Mouse (Mus musculus): Measurements from ENCODE around the gene Clcf1. TPM values are rescaled to one million over a fixed set of nuclear protein-coding genes. Genes with fewer than 3 reads are reported as not detected.
"Not testable (repeated sequence)": the region's sequence is repeated elsewhere in the genome, so short reads cannot be mapped to it uniquely, and the experiment has no call there.

Gene Clcf1
- total RNA-seq, 2 experiments from 2014 or later, result 1.6 to 2.0 TPM

GRCm38 (mm10) chr19:4232186-4232572, 18.1 kb downstream of the Clcf1 start:
- DNase-seq, result no peak
- intact Hi-C loops (cut with DNase I), result no loop called here

- intact Hi-C loops (cut with DNase I), result no loop called here
Observed at GRCm38 (mm10) chr19:4232651-4233050, 18.6 kb downstream of the Clcf1 start.

DNA sequence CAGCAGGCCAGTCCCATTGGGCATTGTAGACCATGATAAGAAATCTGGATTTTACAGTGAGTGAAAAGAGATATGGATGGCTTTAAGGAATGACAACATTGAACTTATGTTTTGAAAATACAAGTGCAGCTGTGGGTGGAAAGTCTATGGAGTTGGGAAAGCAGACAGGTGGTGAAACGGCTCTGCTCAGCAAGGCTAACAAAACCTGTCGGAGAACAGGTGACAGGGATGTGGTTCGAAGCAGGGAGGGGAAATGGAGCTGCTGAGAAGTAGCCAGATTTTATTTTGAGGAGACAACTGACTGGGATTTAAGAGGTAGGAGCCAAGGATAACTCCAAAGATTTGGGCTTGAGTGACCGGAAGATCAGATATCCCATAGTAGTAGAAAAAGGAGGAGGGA, 20.5 kb downstream of the Clcf1 start:
- no peak for DNase-seq
- intact Hi-C loops (cut with DNase I), result no loop called here

More at GRCm38 (mm10) chr19:4232651-4233050, 18.6 kb downstream of the Clcf1 start:
- DNase-seq, result no peak

- intact Hi-C loops (cut with DNase I), result no loop called here
- DNase-seq, result no peak
Observed at GRCm38 (mm10) chr19:4240247-4240668, 26.2 kb downstream of the Clcf1 start.

GRCm38 (mm10) chr19:4242416-4242815, 28.4 kb downstream of the Clcf1 start:
- intact Hi-C loops (cut with DNase I), result no loop called here
- no peak for DNase-seq

- intact Hi-C loops (cut with DNase I), result no loop called here
- no peak for DNase-seq
Observed at GRCm38 (mm10) chr19:4244775-4245174, 30.7 kb downstream of the Clcf1 start.

DNA sequence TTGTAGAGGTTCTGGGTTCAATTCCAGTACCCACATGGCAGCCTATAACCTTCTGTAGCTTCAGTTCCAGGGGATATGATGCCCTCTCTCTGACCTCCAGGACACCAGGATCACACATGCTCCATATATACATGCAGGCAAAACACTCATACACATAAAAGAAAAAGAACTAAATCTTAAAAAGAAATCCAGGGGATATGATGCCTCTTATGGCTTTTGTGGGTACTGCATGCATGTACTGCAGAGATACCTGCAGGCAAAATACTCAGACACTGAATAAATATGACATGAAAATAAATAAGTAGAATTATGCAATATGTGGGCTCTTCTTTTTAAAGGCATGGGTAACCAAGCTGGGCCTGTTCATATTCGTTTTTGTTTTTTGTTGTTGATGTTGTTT, 33.0 kb downstream of the Clcf1 start:
- no peak for DNase-seq
- intact Hi-C loops (cut with DNase I), result no loop called here

DNA sequence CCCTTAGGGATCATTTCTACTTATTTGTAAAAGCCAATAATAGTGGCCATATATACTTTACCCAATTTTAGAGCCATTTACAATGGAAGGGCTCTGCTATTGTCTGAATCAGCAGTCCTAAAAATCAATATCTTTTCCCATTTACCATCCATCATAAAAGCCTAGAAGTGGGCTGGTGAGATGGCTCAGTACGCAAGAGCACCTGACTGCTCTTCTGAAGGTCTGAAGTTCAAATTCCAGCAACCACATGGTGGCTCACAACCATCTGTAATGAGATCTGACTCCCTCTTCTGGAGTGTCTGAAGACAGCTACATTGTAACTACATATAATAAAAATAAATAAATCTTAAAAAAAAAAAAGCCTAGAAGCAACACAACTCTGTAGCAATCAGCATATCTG, 34.6 kb downstream of the Clcf1 start:
- DNase-seq; intact Hi-C loops (cut with DNase I): not testable (repeated sequence)

DNA sequence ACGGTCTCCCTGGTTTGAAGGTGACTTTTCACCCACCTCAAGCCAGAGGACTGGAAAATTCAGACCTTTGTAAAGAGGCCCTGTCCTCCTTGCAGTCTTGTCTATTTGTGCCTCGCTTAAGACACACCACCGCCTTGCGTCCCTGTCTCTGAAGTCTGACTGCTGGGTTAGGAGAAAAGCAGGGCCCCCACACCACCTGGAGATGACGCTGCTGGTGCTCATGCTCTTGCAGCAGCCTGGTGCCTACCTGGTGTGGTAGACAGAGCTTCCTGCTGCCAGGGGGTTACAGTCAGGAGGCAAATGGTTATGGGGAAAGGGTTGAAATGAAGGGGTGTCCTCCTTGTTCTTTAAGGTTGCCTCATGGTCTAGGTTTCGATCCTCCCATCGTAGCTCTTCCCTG, 40.2 kb downstream of the Clcf1 start:
- DNase-seq, result no peak
- intact Hi-C loops (cut with DNase I), result no loop called here

GRCm38 (mm10) chr19:4255583-4256162, 41.6 kb downstream of the Clcf1 start:
- intact Hi-C loops (cut with DNase I), result loop anchor here (2.0 kb wide), 1 partner anchor 161 kb away; no protein-coding TSS in a partner anchor
- DNase-seq, result no peak

DNA sequence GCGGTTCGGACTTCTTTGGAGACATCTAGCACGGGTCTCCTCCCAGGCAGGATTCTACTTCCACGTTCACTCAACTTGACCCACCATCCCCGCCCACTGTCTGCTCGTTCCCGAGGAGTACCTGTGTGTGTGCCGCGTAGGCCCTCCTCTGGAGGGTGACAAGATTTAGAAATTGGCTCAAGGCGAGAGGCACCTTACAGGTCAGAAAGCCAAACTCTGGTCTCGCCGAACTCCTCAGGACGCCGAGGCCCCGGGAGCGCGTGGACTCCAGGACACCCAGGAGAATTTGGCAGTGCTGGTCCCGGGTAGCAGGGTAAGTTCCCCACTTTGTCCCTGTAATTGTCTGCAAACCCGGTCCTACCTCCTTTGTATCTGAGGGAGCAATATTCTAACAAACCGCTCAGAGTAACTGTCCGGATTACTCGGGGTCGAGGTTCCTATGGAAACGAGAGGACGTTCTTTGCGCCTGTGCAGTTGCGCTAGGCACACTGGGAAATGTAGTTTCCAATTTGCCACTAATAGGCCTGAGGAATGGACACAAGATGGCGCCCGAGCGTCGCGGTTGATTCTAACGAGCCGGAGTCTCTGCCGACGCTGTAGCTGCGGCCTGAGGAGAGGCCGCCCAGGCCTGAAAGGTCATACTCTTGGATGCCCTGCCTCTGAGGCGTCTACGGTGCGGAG, 43.3 kb downstream of the Clcf1 start:
- intact Hi-C loops (cut with DNase I), result loop anchor here (2.0 kb wide), 1 partner anchor 159 kb away; no protein-coding TSS in a partner anchor
- DNase-seq, result peak; percentile 92 to 94

GRCm38 (mm10) chr19:4257897-4258252, 43.8 kb downstream of the Clcf1 start:
- no peak for DNase-seq
- intact Hi-C loops (cut with DNase I), result loop anchor here (1.0 to 2.0 kb wide), 2 partner anchors 51 to 159 kb away; no protein-coding TSS in a partner anchor

DNA sequence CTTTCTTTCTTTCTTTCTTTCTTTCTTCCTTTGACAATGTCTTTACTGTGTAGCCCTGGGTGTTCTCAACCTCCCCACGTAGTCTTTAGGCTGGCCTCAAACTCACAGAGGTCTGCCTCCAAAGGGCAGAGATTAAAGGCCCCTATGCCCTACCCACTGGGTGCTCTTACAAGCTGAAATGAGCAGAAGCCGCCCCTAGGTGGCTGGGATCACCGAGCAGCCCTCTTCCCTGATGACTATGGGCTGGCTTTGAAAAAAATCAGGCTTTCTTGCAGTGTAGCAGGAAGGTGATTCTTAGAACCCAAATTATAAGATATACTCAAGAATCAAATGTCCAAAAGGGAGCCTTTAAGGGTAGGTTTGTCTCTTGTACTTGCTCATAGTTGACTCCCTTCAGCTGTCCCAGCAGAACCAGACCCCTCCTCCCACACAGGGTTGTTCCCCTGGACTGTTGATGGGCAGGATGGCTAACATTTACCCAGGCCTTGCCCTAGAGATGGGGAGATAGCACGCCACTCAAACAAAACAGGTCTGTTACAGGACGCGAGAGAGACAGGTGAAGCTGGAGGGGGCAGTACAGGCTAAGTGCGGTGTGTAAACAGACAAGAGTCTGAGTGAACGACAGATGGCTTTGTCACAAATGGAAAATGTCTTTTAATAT, 47.1 kb downstream of the Clcf1 start:
- intact Hi-C loops (cut with DNase I), result no loop called here
- no peak for DNase-seq

GRCm38 (mm10) chr19:4262756-4263155, 48.7 kb downstream of the Clcf1 start:
- DNase-seq, result no peak
- intact Hi-C loops (cut with DNase I), result no loop called here

DNA sequence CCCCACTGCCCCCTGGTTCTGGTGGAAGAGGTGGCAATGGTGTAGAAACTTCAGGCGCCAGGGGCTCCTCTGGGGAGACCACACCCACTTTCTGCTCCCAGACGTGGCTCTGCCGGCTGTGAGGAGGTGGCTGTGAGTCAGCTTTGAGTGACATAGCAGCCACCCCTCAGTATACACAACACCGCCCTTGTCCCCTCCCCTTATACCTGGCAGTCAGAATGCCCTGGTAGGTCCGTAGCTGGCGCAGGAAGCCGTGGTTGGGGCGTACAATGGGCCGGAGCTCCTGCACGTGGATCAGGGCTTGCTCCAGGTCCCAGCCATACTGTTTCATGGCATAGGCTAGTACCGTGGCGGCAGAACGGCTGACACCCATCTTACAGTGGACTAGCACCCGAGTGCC, 49.7 kb downstream of the Clcf1 start:
- intact Hi-C loops (cut with DNase I), result no loop called here
- no peak for DNase-seq

DNA sequence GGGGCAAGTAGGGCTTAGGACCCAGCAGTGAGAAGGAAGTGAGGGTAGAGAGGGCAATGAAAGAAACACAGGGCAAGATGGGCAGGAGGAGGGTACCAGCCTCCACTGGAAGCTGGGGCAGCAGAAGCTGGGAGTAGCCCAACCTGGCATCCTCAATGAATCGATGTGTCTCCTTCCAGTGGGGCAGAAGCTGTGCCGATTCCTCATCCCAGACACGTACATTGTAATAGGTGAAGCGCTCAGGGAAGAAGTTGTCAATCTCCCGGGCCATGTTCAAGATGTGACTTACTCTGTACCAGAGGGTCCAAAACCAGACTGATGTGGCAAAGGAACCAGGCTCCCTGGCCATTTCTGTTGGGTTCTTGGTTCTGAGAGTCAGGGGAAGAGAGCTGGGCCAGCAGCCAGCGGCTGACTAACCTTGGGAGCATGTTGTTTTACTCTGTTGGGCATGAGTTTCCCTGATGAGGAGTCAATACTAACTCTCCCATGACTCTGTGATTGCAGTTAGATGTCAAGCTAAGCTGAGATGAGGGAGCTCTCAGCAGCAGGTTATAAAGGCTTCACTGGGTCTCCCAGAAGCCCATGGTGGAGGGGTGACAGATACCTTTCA, 50.2 kb downstream of the Clcf1 start:
- DNase-seq, result no peak
- intact Hi-C loops (cut with DNase I), result no loop called here

DNA sequence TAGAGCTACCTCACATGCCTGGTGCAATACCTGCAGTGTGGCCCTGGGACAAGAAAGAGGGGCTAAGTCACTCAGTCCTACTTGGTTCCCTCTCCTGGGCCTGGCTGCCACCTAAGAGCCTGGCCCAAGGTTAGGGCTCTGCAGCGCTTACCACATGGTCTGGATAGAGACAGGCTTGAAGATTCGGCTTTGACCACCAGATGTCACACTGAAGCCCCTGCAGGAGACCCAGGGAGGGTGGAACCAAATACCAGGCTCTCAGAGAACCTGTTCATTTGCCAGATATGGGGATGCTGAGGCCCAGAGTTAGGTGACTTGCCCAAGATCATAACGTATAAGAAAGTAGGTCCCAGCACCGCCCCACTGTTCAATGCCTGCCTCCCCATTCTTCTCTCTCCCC, 51.9 kb downstream of the Clcf1 start:
- no peak for DNase-seq
- intact Hi-C loops (cut with DNase I), result no loop called here

DNA sequence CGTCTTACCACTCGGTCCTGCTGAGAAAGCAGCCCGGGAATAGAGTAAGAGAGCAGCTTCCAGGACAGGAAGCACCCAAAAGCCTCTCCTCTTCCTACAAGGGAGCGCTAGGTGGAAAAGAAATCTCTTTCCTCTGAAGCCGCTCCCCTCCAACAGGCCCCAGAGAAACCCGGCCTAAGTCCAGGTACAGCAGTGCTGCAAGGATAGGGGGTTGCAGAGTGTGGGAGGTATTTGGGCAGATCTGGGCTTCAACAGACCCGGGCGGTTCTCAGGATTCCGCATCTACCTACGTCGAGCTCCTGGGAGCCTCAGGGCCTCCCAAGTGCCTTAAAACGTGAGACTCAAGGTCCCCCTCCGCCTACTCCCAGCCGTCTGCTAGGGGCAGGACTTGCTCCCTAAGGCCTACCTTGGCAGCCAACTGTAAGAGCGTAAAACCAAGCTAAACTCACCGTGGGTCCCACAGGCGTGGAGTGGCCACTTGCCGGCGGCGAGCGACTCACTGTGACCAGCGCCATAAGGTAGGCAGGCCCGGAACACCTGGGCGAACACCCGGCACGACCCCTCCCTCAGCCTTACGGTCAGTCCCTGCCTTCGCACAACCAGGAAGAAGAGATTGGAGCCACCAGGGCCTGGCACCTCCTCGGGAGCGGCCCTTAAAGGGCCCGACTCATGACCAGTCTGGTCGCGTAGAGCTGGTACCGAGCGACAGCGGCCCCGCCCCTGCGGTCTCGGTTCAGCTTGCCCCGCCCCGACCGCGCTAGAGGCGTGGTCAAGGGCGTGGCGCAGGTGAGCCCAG, 54.7 kb downstream of the Clcf1 start, which contains the start of gene Ssh3:
Gene Ssh3 (minus strand): TSS at position 615 of the 796 bp plus-strand sequence.
- peak; percentile 61 to 65 for DNase-seq
- intact Hi-C loops (cut with DNase I), result no loop called here

GRCm38 (mm10) chr19:4270187-4270586, 56.1 kb downstream of the Clcf1 start:
- intact Hi-C loops (cut with DNase I), result no loop called here
- DNase-seq, result no peak

GRCm38 (mm10) chr19:4270972-4271371, 56.9 kb downstream of the Clcf1 start:
- no peak for DNase-seq
- intact Hi-C loops (cut with DNase I), result no loop called here

Data from heart, postnatal 14 days (tissue).